Mouse (Mus musculus) embryonic stem cell, embryonic (primary cell): ENCODE measurements around the gene Hmgcll1.
"Not testable (repeated sequence)": the region's sequence is repeated elsewhere in the genome, so short reads cannot be mapped to it uniquely, and the experiment has no call there.

Experiments used
- CTCF ChIA-PET, 4 experiments: fragments of 300-600 bp in 2 of 4; fragments of 350-600 bp in 2 of 4; sonication (Branson Sonifier 250); formaldehyde crosslinking; loops; one replicate each; lab custom pipeline; 2022; ENCODE audit warnings: inconsistent platforms in 2 of 4; lab: Charles Lee
- POLR2A ChIA-PET, 4 experiments: fragments of 300-600 bp in 2 of 4; fragments of 350-600 bp in 2 of 4; sonication (Branson Sonifier 250); formaldehyde crosslinking; loops; one replicate each; lab custom pipeline; 2022; ENCODE audit warnings: antibody characterized with exemption in 4 of 4, inconsistent platforms in 1 of 4; lab: Charles Lee

Gene Hmgcll1

DNA sequence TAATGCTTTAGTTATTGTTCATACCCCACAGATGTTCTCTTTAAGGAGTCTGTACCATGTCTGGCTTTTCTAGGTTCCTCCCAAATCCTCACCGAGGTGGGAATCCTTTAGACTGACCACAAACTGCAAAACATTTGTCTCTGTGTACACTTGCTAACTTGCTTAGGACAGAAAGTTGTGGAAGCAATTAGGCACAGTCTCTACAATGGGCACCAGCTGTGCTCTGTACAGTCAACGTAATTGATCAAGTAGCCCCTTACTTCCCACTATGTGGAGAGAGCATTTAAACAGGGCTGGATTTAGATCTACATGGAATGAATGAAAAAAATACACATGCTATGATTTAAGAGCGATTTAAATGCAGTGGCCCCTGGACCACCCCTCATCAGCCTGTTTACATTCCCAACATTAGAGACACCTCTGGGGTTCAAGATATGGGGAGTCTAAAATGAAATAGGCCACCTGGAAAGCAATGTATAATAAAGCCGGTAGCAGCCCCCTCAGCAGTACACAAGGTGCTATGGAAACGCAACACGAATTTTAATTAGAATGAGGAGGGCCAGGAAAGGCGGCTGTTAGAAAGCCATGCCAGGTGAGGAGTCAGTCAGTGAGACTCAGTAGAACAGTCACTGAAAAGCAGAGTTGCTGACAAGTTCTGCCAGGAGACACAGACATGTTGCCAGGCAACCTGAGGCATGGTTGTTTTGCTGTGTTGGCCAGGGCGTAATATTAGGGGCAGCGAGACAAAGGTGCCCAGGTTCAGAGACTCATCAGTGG lies 23.9 kb downstream of the Hmgcll1 start:
- ChIA-PET POLR2A (no interaction called here), CTCF (no interaction called here)

DNA sequence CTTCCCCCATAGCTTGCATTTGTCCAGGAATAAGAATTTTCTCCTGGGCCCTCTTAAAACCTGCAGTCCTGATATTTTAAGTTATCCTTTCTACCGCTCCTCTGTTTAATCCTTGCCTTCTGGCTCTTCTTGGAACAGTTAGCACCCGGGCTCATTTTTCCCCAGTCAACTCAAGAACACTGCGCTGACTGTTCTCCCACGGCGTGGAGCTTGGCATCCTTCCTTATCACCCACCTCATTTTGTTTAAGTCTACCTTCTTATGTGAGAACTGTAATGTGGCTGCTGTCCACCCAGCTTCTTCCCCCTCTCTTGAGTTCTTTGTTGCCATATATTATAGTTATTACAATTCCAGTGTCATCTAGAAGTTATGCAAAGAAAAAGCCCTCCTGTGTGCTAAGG lies 25.1 kb downstream of the Hmgcll1 start:
- ChIA-PET POLR2A (no interaction called here), CTCF (no interaction called here)

DNA sequence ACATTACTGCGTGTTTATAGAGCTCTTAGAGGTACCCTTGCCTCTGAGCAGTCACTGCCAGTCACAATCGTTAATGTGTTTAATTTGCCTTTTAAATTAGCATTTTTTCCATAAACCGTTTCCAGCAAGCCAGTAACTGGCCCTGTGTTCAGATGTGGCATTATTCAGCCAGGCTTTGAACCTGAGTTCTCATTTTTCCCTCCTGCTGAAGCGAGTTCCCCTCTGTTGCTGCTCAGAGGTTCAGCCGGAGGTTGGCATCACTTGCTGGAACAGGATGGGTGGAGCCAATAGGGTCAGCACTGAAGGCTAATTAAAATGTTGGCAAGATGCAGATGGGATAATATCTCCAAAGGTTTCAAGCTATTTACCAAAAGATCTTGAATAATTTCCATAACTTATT lies 28.7 kb downstream of the Hmgcll1 start:
- ChIA-PET POLR2A (no interaction called here), CTCF (no interaction called here)

DNA sequence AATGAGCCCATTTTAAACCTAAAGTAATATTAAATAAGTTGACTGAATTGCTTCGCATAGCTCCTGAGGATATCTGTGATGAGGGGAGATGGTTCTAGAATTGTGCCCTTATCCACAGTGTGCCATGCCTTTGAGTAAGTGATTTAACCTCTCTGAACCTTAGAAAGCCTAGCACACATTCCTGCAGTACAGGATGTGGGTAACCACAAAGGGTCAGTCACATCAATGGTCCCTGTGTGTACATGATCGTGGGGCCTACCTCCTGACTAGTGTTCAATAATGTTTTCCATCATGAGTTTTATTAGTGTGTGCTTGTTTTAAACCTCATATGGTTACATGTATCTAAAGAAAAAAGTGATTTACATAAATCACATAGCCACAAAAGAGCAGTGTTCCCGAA lies 46.3 kb downstream of the Hmgcll1 start:
- ChIA-PET POLR2A (no interaction called here), CTCF (no interaction called here)

DNA sequence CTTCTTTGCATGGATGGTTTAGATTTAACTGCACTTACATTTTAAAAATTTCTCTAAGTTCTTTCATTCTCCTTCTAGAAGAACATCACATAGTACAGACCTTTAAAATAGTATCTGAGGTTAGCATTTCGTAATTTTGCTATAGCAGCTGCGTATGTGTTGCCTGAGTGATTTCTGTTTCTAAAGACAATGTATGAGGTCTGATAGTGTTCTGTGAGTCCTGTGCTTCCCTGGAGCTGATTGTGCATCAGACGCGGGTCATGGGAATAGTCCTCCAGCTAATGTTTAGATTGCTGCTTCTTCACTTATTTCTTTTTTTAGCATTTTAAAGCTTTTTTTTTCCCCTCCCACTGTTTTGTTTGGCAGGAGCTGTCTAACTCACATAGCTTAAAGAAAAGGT lies 46.8 kb downstream of the Hmgcll1 start:
- CTCF ChIA-PET = no interaction called here
- POLR2A ChIA-PET = no interaction called here

DNA sequence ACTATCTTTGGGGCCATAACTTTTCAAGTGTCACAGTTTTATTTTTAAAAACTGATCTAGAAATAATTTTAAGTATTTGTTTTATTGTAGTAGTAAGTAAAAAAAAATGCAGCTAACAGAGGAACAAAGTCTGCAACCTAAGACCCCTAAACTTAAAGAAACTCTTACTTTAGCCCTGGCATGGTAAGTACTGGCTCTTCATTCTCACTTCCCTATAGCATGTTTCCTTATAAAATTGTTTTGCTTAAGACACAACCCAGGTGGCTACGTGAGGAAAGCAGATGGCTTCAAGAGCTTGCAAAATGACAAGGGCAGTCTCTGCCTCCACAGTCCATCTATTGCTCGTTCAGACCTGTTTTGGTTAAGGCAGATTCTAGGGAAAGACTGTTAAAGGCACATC lies 49.5 kb downstream of the Hmgcll1 start:
- CTCF ChIA-PET = interaction anchor here in 1 of 4 experiments (1.0 kb wide), 1 partner anchor 173 kb away, joined by 3 read pairs; no protein-coding TSS in a partner anchor
- POLR2A ChIA-PET = interaction anchor here in 1 of 4 experiments (0.7 kb wide), 1 partner anchor 45 kb away, joined by 3 read pairs; no protein-coding TSS in a partner anchor

DNA sequence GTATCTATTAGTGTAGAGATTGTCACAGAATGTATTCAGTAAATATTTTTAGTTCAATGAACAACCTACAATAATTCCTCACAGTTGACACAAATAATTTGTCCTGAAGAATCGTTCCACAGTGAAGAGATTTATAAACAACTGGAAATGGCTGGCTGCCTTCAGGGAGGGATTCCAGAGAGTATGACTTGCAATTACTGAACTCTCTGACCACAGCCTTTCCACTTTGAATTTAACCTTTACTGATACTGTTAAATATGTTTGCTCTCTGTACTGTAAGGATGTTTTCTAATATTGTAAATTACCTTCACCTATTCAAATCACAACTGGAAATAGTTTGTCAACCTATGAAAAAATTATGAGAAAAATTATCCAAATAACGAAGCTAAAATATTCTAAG lies 76.9 kb downstream of the Hmgcll1 start:
- ChIA-PET POLR2A (no interaction called here), CTCF (no interaction called here)

DNA sequence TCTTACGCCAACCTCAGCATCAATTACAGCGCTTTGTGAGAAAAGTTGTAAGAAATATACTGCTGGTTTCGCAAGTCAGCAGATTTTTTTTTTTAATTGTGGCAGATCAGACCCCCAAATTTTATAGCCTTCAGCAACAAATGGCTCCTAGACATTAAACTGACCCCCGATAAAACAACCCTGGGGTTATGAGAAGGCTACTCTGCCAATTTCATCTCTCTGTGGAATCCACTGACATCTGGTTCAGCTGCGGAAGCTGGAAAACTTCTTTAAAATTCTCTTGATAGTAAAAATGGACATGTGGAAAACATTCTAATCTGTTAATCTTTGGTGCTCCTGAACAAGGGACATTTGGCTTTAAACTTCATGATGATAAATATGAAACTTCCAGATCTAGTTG lies 82.6 kb downstream of the Hmgcll1 start:
- CTCF ChIA-PET = no interaction called here
- POLR2A ChIA-PET = no interaction called here

DNA sequence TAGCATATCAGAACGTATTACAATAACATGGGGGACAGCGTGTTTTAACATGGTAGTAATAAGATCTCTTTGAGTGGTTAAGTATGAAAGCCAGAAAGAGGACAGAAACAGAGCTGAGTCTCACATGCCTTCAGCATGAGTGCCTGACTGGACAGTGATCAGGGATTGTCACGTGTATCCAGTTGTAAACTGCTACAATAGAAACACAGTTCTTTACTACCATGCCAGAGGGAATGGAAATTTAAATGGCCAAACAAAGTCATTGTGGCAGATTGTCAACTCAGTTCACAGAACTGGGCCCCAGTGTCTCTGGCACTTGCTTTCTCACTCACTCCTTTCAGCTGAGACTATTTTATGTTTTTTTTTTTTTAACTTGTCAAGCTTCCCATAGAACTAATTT lies 85.3 kb downstream of the Hmgcll1 start:
- POLR2A ChIA-PET = no interaction called here
- CTCF ChIA-PET = no interaction called here

DNA sequence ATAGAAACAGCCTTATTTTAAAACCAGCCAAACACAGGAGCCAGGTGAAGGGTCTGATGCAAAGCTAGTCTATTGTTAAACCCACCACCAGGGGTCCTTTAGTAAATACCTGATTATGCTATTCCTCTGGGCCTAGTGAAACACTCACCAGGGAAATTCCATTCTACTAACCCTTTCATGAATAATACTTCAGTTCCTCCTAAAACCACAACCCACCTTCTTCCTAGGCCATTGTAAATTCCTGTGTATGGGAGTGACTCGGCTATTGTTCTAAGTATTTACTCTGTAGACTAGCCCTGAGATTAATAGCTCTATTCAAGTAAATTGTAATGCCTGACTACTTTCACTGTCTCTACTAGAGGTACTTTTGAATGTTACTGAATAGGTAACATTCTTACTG lies 89.8 kb downstream of the Hmgcll1 start:
- CTCF ChIA-PET = interaction anchor here in 1 of 4 experiments (0.8 kb wide), 1 partner anchor 15 kb away, joined by 3 read pairs; no protein-coding TSS in a partner anchor
- POLR2A ChIA-PET = not testable (repeated sequence)

DNA sequence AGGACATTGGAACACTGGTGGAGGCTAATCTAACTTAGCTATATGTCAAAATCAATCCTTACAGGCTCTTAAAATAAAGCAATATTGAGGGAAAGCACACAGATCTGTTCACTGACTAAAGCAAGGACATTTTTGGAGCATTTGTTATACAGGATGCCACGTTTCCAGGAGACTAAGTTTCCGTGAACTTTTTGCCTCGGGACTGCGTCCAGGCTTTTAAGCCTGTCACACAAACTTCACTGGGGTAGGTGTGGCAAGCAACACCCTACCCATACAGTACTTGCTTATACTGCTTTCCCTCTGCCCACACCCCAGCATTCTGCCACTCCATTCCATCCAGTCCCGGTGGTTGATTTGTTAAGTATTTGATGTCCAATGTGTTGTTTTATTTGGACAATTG lies 90.2 kb downstream of the Hmgcll1 start:
- ChIA-PET POLR2A (no interaction called here), CTCF (interaction anchor here in 1 of 4 experiments (0.8 kb wide), 1 partner anchor 15 kb away, joined by 3 read pairs; no protein-coding TSS in a partner anchor)

DNA sequence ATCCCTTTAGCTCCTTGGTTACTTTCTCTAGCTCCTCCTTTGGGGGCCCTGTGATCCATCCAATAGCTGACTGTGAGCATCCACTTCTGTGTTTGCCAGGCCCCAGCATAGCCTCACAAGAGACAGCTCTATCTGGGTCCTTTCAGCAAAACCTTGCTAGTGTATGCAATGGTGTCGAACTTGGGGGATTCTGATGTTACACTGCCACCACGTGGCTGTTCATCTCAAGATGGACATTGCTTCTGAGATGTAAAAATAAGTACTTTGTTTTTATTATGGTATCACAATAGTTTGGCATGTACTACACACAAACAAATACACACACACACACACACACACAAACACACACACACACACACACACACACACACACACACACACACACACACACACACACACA lies 108.2 kb downstream of the Hmgcll1 start:
- CTCF ChIA-PET = interaction anchor here in 3 of 4 experiments (0.6 to 1.2 kb wide), 5 partner anchors 67 to 437 kb away, joined by 5 to 11 read pairs (median 7); no protein-coding TSS in a partner anchor
- POLR2A ChIA-PET = interaction anchor here in 2 of 4 experiments (0.6 kb wide), 2 partner anchors 8 to 361 kb away, joined by 3 to 6 read pairs; no protein-coding TSS in a partner anchor

DNA sequence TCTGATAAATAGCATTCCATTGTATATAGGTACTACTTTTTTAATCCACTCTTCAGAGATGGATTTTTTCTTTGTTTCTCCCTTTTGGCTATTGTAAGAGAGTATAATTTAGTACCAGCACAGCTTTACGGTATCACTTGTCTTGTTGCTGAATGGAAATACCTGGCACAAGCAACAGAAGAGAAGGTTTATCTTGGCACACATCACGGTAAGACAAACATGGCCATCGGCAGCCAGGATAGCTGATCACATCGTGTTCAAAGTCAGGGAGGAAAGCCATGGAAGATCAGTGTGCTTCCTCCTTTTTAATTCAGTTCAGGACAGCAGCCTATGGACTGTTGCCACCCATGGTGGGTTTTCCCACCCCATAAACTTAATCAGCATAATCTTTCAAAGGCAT lies 109.6 kb downstream of the Hmgcll1 start:
- POLR2A ChIA-PET = no interaction called here
- CTCF ChIA-PET = no interaction called here

DNA sequence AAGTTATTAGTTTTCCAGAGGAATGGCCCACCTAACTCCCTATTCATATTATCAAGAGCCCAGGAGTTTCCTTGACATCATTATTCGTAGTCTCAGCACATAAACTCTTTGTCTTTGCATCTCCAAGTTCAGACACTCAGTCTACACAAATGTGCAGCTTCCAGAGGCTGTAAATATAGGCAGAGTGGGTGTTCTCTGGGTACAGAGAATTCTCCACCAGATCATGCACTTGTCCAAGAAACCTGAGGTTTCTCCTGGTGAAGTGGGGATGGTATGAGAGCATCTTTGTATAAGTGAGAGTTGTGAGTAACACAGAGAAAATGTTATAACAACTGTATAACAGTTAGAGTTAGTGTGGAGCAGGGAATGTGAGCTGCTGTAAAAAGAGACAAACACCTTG lies 114.7 kb downstream of the Hmgcll1 start:
- ChIA-PET CTCF (no interaction called here), POLR2A (no interaction called here)

DNA sequence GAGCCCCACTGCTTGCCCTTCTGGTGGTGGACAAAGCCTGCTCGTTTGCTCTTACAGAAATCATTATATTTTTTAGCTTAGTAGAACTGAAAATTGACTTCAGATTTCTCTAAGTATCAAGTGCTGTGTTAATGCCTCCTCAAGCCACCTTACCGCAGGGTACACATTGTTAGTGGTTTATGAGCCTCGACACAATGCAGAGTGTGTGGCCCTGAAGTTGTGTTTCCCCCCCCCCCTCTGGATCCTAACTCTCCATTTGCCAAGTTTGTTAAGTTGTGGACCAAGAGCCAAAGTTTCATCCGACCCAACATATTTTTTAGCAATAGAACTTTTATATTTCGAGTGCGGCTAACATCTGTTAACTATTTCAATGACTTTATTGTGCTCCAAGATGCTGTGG lies 119.4 kb downstream of the Hmgcll1 start:
- ChIA-PET CTCF (no interaction called here), POLR2A (interaction anchor here in 1 of 4 experiments (0.7 kb wide), 1 partner anchor 96 kb away, joined by 4 read pairs; no protein-coding TSS in a partner anchor)

DNA sequence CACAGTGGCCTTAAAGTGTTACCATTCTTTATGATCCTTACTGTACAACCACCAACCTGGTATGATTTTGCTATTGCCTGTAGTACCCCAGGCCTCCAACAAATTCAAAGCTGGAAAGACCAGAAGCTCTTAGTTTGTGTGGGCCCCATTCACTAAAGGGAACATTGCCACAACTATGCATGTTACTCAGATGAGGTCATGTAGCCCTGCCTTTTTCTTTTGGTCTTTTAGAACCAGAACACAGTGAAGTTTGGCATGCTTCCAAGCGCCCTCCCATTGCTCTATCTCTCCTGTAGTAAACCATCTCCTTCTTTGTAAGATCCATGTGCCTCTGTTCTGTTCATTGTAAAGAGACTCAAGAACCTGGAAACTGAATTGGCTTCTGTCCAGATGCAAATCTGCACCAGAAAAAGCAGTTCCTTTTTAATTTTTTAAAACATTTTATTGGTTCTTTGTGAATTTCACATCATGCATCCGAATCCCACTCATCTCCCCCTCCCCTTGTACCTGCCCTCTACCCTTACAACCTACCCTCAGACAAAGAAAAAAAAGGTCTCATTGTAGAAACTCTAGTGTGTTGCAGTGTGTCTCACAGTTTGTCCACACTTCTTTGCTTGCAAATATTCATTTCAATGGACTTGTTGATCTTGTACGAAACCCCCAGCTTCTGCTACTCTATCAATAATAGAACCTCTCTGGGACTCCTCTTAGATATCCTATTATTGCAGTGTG lies 123.9 kb downstream of the Hmgcll1 start:
- CTCF ChIA-PET = no interaction called here
- POLR2A ChIA-PET = no interaction called here

DNA sequence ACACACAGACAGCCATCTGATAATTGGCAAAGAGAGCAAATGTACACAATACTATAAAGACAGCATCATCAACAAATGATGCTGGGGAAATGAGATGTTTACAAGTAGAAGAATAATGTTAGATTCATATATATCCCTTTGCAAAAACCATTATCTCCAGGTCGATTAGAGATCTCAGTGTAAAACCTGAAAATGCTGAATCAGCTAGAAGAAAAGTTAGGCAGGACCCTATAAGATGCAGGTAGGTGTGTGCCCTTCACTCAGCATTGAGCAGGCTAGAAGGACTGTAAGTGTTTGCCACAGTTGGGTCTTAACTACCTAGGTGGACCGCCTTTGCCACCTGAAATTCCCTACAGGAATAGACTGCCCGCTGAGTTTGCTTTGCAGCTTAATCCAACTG lies 130.9 kb downstream of the Hmgcll1 start:
- CTCF ChIA-PET = no interaction called here
- POLR2A ChIA-PET = no interaction called here

DNA sequence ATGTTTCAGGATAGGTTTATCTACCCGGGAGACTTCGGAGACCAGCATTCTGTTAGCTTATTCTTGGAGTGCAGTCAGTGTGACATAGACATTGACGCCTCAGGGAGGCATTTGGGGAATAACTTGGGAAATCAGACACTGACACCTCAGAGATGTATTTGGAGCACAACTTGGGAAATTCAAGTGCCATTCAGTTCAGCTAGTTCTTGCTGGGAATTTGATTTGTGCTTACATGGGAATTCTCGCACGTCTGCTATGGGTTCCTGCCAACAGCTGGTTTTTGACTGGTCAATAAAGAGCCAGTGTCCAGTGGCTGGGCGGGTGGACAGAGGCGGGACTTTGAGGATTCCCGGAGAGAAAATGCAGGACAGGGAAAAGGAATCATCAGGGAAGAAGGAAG lies 147.8 kb downstream of the Hmgcll1 start:
- CTCF ChIA-PET = no interaction called here
- POLR2A ChIA-PET = no interaction called here

DNA sequence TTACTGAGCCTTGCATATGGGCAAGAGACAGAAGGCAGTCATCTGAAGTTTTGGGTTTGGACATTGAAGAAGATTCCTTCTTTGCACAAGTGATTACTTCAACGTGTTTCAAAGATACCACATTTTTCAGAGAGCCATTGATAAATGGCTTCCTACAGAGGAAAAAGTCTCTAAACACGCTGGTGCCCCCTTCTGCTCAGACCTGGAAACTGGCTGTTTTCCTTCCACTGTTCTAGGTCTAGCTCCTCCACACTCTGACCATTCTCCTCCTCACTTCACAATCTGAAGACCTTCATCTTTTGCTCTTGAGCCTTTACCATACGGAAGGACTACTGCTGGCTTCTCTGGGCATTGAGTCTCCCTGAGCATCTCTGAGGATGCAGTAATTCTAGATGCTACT lies 153.7 kb downstream of the Hmgcll1 start:
- POLR2A ChIA-PET = interaction anchor here in 1 of 4 experiments (0.6 kb wide), 1 partner anchor 907 kb away, joined by 5 read pairs; no protein-coding TSS in a partner anchor
- CTCF ChIA-PET = no interaction called here

DNA sequence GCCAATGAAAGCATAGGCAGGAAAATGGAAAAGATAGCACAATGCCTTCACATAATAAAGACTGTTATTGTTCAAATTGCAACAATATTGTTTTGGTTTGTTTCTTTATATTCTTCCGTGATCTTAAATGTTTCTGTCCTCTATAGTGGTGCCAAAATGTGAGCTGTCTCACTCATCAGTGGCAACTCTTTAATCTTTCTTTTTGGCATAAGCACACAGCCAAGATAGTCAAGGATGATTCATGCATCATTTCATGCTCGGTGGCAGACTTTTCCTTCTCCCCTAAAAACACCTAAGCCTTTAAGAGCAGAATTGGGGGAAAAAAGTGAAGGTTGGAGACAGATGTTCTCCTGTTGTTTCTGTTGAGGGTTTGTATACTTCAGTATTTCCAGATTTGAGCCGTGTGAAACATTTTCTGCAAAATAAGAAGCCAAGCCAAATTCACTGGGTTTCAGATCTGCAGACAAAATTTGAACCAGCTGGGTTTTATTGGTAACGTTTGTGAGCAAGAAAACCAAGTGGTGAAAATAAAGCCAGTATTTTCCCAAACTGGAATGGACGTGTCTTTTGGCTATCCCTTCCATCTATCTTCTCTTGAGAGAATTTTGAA lies 158.1 kb downstream of the Hmgcll1 start:
- POLR2A ChIA-PET = no interaction called here
- CTCF ChIA-PET = no interaction called here
